Mouse (Mus musculus) bone marrow, adult 2 months (tissue): ENCODE results near the gene Cuedc2. TPM values are rescaled to one million over a fixed set of nuclear protein-coding genes. Genes with fewer than 3 reads are reported as not detected.

Source experiments
- H3K27ac ChIP-seq: fragments of 200-500 bp; 2 replicates; pipeline ENCODE4 v1.5.1; 2012; ENCODE audit warnings: low read depth, mild to moderate bottlenecking, control low read depth, inconsistent platforms, low read length; ENCODE audit not compliant: control insufficient read depth, poor library complexity, insufficient read depth
- H3K4me1 ChIP-seq: fragments of 200-500 bp; 2 replicates; pipeline ENCODE4 v1.6.1; 2011; ENCODE audit warnings: low read length; ENCODE audit not compliant: control insufficient read depth, insufficient read depth
- H3K4me3 ChIP-seq: fragments of 200-500 bp; replicated peaks from 2 replicates; pipeline ENCODE3; 2011; ENCODE audit warnings: mild to moderate bottlenecking, low read depth, low read length, control low read depth; ENCODE audit not compliant: control insufficient read depth
- CTCF ChIP-seq: fragments of 200-500 bp; IDR thresholded peaks from 2 replicates; pipeline ENCODE4 v1.5.1; 2011; ENCODE audit warnings: low read length, control low read depth; ENCODE audit not compliant: control insufficient read depth, insufficient read depth
- POLR2A ChIP-seq: fragments of 200-500 bp; IDR thresholded peaks from 2 replicates; pipeline ENCODE4 v1.6.1; 2011; ENCODE audit warnings: low read depth, mild to moderate bottlenecking, control low read depth, low read length, borderline replicate concordance; ENCODE audit not compliant: control insufficient read depth
- WGBS: fragments of 180-500 bp; shearing (Covaris S2); methylation state at CpG from one replicate; pipeline ENCODE4 v1.1.7; 2018; 5-methylcytosine and 5-hydroxymethylcytosine counted together
- polyA plus RNA-seq: library from polyadenylated mRNA; stranded (reverse); fragments of >200 nt; gene quantifications from 2 replicates; pipeline ENCODE4 v1.2.4, GENCODE M21; 2011; ENCODE audit warnings: low replicate concordance; ENCODE audit not compliant: missing spikeins, insufficient read depth, insufficient read length

Gene Cuedc2
- polyA plus RNA-seq, 1 experiment = 161 TPM

DNA sequence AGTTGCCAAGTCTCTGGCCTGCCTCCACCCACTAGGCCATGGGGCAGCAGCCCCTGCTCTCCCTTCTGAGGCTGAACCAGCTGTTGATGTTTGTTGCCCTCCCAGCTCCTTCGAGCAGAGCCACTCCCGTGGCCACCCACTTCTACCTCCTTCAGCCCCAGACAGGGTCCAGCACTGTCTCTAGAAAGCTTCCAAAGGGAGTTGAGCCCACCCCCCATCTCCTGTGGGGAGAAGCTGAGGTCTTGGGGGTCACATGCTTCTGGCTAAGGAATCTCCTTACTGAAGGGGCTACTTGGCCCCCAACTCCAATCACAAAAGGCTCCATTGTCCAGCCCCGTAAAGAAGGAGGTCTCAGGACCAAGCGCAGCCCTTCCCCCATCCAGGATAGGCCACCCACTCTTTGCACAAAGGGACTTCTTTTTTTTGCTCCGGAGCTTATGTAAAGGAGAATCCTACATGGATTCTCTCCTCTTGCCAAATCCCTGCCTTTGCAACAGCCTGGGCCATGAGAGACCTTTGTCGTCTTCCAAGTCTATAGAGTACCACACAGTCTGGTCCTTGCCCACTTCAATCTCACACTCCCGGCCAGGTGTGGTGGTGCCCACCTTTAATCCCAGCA lies 5.7 kb downstream of the Cuedc2 start:
- Histone ChIP-seq H3K4me1 (peaks cover 2% of the 10 kb centered on the region; the same call in 1 of the 2 replicates), H3K4me3 (no peak overlapping the region), H3K27ac (no peak overlapping the region)
- WGBS = 83% methylated on average over 7 of the region's 7 CpGs
- no peak for TF ChIP-seq POLR2A
- TF ChIP-seq CTCF = no peak

- 78% methylated on average over 3 of the region's 3 CpGs for WGBS
- Histone ChIP-seq H3K4me1 (peaks cover 4% of the 10 kb centered on the region; the same call in 1 of the 2 replicates), H3K27ac (no peak overlapping the region), H3K4me3 (no peak overlapping the region)
- TF ChIP-seq CTCF (no peak), POLR2A (no peak)
Measured at GRCm38 (mm10) chr19:46331936-46332335, 6.6 kb downstream of the Cuedc2 start.

GRCm38 (mm10) chr19:46331326-46331725 lies 7.2 kb downstream of the Cuedc2 start:
- H3K4me3 ChIP-seq = no peak overlapping the region
- 84% methylated on average over 14 of the region's 14 CpGs for WGBS
- H3K27ac ChIP-seq = no peak overlapping the region
- H3K4me1 ChIP-seq = peaks cover 4% of the 10 kb centered on the region; the same call in 1 of the 2 replicates
- TF ChIP-seq CTCF = no peak

DNA sequence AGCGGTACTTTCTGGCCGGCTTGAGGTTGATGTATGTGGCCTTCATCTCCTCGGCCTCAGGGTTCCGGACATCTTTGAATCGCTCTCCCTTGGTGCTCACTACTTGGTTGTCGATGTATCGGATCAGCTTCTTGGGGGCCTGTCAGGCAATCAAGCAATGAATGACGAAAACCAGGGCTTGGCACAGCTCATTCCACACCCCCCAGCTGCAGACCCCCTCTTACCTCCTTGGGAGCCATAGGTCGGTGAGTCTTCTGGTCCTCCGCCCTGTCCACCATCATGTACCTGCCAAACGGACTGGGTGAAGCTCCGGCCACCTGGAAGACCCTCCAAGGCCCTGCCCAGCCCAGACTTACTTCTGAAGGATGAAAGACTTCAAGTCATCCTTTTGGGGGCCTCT lies 7.8 kb downstream of the Cuedc2 start:
- Histone ChIP-seq H3K4me1 (peaks cover 4% of the 10 kb centered on the region; the same call in 1 of the 2 replicates), H3K27ac (no peak overlapping the region), H3K4me3 (no peak overlapping the region)
- TF ChIP-seq CTCF (no peak), POLR2A (no peak)
- WGBS = 90% methylated on average over 12 of the region's 12 CpGs

DNA sequence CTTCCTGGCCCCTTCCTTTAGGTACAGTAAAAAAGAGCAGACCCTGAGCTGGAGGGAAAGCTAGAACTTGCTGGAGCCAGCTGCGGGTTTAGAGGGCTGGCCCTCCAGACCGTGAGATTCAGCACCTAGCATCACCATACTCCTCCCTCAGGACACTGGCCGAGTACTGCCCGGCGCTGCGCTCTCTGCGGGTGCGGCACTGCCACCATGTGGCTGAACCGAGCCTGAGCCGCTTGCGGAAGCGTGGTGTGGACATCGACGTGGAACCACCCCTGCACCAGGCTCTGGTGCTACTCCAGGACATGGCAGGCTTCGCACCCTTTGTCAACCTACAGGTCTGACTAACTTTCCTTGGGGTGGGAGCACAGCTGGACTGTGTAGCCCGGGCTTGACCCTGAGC lies 8.6 kb downstream of the Cuedc2 start:
- Histone ChIP-seq H3K27ac (no peak overlapping the region), H3K4me3 (no peak overlapping the region), H3K4me1 (peaks cover 4% of the 10 kb centered on the region; the same call in 1 of the 2 replicates)
- TF ChIP-seq POLR2A (peak; percentile 43; the same call in 1 of the 2 replicates), CTCF (peak; percentile 99)
- WGBS = 4% methylated on average over 16 of the region's 16 CpGs

- H3K27ac ChIP-seq = peak overlapping the region; percentile 94; the same call in 1 of the 2 replicates
- H3K4me3 ChIP-seq = peak overlapping the region; percentile 99
- peaks cover 4% of the 10 kb centered on the region; the same call in 1 of the 2 replicates for H3K4me1 ChIP-seq
- no peak for TF ChIP-seq CTCF
- TF ChIP-seq POLR2A = no peak
- WGBS = 1% methylated on average over 54 of the region's 54 CpGs
Measured at GRCm38 (mm10) chr19:46329031-46329641, 9.4 kb downstream of the Cuedc2 start.

DNA sequence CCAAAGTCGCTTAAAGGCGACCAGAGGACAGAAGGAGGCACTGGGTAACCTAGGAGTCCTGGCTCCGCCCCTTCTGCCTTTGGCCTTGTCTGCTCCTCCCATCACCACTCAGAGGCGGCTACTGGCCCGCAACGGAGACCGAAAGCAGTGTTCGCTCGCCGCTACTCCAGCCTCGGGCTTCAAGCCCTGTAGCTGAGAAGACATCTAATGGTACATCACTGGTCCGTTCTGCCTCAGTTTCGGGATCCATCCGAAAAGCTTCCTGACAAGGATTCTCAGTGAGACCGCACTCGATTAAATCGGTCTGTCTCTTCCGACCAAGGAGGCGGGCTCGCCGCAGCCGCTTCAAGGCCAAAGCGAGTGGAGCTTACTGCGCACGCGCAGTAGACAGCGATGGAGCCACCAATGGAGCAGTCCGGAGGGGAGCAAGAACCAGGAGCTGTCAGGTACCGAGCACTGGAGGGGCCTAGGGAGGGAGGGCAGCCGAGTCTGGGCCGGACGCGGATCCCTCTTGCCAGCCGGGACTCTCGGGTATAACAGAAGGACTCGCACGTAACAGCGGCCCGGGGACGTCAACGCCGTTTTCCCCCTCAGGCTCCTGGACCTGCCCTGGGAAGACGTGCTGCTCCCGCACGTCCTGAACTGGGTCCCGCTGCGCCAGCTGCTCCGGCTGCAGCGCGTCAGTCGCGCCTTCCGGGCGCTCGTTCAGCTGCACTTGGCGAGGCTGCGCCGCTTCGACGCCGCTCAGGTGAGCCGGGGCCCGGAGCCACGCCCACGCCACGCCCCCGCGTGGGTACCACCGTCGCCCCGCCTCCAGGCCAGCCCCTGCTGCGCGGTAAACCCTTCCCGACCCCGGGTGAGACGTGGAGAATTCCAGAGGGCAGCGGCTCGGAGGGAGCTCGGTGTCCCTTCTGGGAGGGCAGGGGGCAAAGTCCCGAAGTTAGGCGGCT lies 10.1 kb downstream of the Cuedc2 start, which contains the start of gene Fbxl15:
Gene Fbxl15 (plus strand): TSS at position 104 of the 950 bp plus-strand sequence.
- H3K27ac ChIP-seq = peak within 1 kb of the TSS; percentile 94
- WGBS = under 1% methylated on average over 81 of the region's 81 CpGs
- TF ChIP-seq CTCF (peak; percentile 9; the same call in 1 of the 2 replicates), POLR2A (peak; percentile 54; the same call in 1 of the 2 replicates)
- peak within 1 kb of the TSS; percentile 99 for H3K4me3 ChIP-seq
- H3K4me1 ChIP-seq = peaks cover 4% of the 10 kb centered on the region; the same call in 1 of the 2 replicates

GRCm38 (mm10) chr19:46327531-46328064 lies 10.9 kb downstream of the Cuedc2 start:
- Histone ChIP-seq H3K4me1 (peaks cover 4% of the 10 kb centered on the region; the same call in 1 of the 2 replicates), H3K4me3 (peak overlapping the region; percentile 99), H3K27ac (peak overlapping the region; percentile 94; the same call in 1 of the 2 replicates)
- TF ChIP-seq CTCF (no peak), POLR2A (no peak)
- 28% methylated on average over 14 of the region's 14 CpGs for WGBS
